Mouse (Mus musculus): Measurements from ENCODE around the gene a.

DNA sequence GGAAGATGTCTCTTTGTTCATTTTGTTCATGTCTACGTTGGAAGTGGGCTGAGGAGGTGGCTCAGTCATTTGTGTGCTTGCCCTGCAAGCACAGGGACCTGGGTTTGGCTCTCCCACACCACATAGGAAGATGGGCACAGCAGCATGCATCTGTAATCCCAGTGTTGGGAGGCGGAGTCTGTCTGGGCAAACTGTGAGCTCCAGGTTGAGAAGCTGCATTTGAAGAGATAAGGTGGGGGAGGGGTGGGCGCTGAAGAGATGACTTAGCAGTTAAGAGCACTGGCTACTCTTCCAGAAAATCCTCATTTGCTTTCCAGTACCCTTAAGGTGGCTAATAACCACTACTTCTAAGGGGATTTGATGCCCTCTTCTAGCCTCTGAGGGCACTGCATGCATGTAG lies 5.0 kb upstream of the a start:
- TF ChIP-seq CTCF (IDR thresholded peaks at IDR 0.05) (no peak), POLR2A (IDR thresholded peaks at IDR 0.05; ENCODE audit: insufficient read depth, low read depth, low read length) (no peak), EP300 (IDR thresholded peaks at IDR 0.05; ENCODE audit: insufficient read depth, low read depth, low read length) (no peak)
